Mouse (Mus musculus) testis, adult 2 months (tissue): ENCODE measurements at regions not wholly inside any gene's neighbourhood (a gene's known extent, or its start where the extent isn't known, plus 50 kb on each side); places are given as distances from the start of the nearest gene placed in this dataset.

Experiments
- CTCF ChIP-seq: fragments of 200-500 bp; IDR thresholded peaks from 2 replicates; pipeline ENCODE4 v1.5.1; 2012; ENCODE audit warnings: low read depth, mild to moderate bottlenecking, inconsistent platforms, low read length, moderate library complexity; ENCODE audit not compliant: control insufficient read depth, insufficient read depth, insufficient replicate concordance
- POLR2A ChIP-seq: fragments of 200-500 bp; IDR thresholded peaks from 2 replicates; pipeline ENCODE4 v1.6.1; 2012; ENCODE audit warnings: low read depth, mild to moderate bottlenecking, inconsistent platforms, low read length, moderate library complexity; ENCODE audit not compliant: control insufficient read depth

GRCm38 (mm10) chr14:71047096-71047495 is 447.5 kb upstream of the Fam160b2 start:
- no peak for TF ChIP-seq POLR2A
- TF ChIP-seq CTCF = no peak
